Mouse (Mus musculus) myocyte (in vitro differentiated cells): ENCODE measurements at regions not wholly inside any gene's neighbourhood (a gene's known extent, or its start where the extent isn't known, plus 50 kb on each side); places are given as distances from the start of the nearest gene placed in this dataset.

Experiments
- H3K27me3 ChIP-seq: one replicate; pipeline ENCODE4 v1.6.1; 2011; ENCODE audit not compliant: control insufficient read depth, insufficient read depth, insufficient read length
- H3K36me3 ChIP-seq: one replicate; pipeline ENCODE4 v1.6.1; 2011; ENCODE audit not compliant: control insufficient read depth, insufficient read depth
- H3K4me2 ChIP-seq: one replicate; pipeline ENCODE4 v1.6.1; 2011; ENCODE audit warnings: low read depth, control low read depth
- H3K4me3 ChIP-seq: one replicate; pipeline ENCODE4 v1.5.1; 2011; ENCODE audit warnings: mild to moderate bottlenecking, control low read depth, moderate library complexity
- H3K79me2 ChIP-seq: one replicate; pipeline ENCODE4 v1.6.1; 2011; ENCODE audit not compliant: control insufficient read depth, insufficient read depth
- H3ac ChIP-seq: one replicate; pipeline ENCODE4 v1.6.1; 2011; ENCODE audit not compliant: control insufficient read depth, insufficient read length
- CEBPB ChIP-seq: IDR thresholded peaks from 2 replicates; pipeline ENCODE4 v1.6.1; 2011; ENCODE audit warnings: mild to moderate bottlenecking, moderate library complexity; ENCODE audit not compliant: poor library complexity, insufficient read depth, severe bottlenecking
- E2F4 ChIP-seq: IDR thresholded peaks from one replicate; pipeline ENCODE4 v1.6.1; 2011; ENCODE audit warnings: mild to moderate bottlenecking, control low read depth, moderate library complexity; ENCODE audit not compliant: insufficient read depth
- MAX ChIP-seq: IDR thresholded peaks from one replicate; pipeline ENCODE4 v1.6.1; 2011; ENCODE audit warnings: low read depth, mild to moderate bottlenecking, control low read depth
- MYOD1 ChIP-seq, 3 experiments: IDR thresholded peaks; one replicate each; pipeline ENCODE4 v1.6.1; 2011; ENCODE audit warnings: control low read depth in 2 of 3, low read depth in 2 of 3, mild to moderate bottlenecking in 2 of 3, moderate library complexity in 1 of 3; ENCODE audit not compliant: insufficient read length in 2 of 3, control insufficient read depth in 1 of 3
- MYOG ChIP-seq, 3 experiments: IDR thresholded peaks; one replicate each; pipeline ENCODE4 v1.6.1; 2011; ENCODE audit warnings: control low read depth in 2 of 3, low read depth in 2 of 3, mild to moderate bottlenecking in 2 of 3; ENCODE audit not compliant: insufficient read length in 2 of 3, control insufficient read depth in 1 of 3, insufficient read depth in 1 of 3
- POLR2A ChIP-seq: IDR thresholded peaks from one replicate; pipeline ENCODE4 v1.6.1; 2011; ENCODE audit warnings: low read depth, mild to moderate bottlenecking, control low read depth, moderate library complexity; ENCODE audit not compliant: insufficient read length
- POLR2AphosphoS2 ChIP-seq: IDR thresholded peaks from one replicate; pipeline ENCODE4 v1.6.1; 2011; ENCODE audit warnings: low read depth, control low read depth; ENCODE audit not compliant: insufficient read length
- REST ChIP-seq: IDR thresholded peaks from one replicate; pipeline ENCODE4 v1.6.1; 2011; ENCODE audit warnings: mild to moderate bottlenecking, control low read depth, moderate library complexity; ENCODE audit not compliant: insufficient read depth, insufficient read length
- SRF ChIP-seq: IDR thresholded peaks from one replicate; pipeline ENCODE4 v1.6.1; 2011; ENCODE audit warnings: low read depth; ENCODE audit not compliant: control insufficient read depth, insufficient read length
- TCF12 ChIP-seq: IDR thresholded peaks from one replicate; pipeline ENCODE4 v1.6.1; 2011; ENCODE audit warnings: mild to moderate bottlenecking, control low read depth; ENCODE audit not compliant: poor library complexity, insufficient read depth, severe bottlenecking
- TCF3 ChIP-seq: IDR thresholded peaks from one replicate; pipeline ENCODE4 v1.6.1; 2011; ENCODE audit warnings: low read depth, control low read depth; ENCODE audit not compliant: insufficient read length
- USF1 ChIP-seq: IDR thresholded peaks from one replicate; pipeline ENCODE4 v1.6.1; 2011; ENCODE audit warnings: low read depth, mild to moderate bottlenecking, control low read depth, moderate library complexity

DNA sequence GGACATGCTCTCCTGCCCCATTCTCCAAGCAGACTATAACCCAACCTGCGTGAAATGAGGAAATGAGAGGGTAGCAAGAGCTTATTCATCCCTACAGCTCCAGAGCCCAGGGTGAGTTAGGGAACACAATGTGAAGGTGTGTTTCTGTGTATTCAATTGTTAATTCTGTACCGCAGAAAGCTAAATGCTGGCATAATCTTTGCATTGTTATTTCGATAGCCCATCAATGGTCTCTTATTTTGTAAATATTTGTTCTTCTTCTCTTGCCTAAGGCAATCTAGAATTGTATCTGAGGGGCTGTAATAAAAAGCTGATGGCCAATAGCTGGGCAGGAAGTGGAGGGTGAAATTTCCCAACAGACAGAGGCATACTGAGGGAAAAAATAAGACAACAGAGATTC, 247.6 kb upstream of the Wscd1 start:
- H3K4me2 ChIP-seq = no peak overlapping the region
- TF ChIP-seq MYOD1 (IDR thresholded peaks at IDR 0.05; ENCODE audit: control insufficient read depth in 1 of 3, insufficient read length in 2 of 3, low read depth in 2 of 3) = no peak
- H3K27me3 ChIP-seq = no peaks in the 10 kb centered on the region
- no peaks in the 10 kb centered on the region for H3K79me2 ChIP-seq
- no peak overlapping the region for H3K4me3 ChIP-seq
- H3K36me3 ChIP-seq = no peaks in the 10 kb centered on the region
- no peak overlapping the region for H3ac ChIP-seq

DNA sequence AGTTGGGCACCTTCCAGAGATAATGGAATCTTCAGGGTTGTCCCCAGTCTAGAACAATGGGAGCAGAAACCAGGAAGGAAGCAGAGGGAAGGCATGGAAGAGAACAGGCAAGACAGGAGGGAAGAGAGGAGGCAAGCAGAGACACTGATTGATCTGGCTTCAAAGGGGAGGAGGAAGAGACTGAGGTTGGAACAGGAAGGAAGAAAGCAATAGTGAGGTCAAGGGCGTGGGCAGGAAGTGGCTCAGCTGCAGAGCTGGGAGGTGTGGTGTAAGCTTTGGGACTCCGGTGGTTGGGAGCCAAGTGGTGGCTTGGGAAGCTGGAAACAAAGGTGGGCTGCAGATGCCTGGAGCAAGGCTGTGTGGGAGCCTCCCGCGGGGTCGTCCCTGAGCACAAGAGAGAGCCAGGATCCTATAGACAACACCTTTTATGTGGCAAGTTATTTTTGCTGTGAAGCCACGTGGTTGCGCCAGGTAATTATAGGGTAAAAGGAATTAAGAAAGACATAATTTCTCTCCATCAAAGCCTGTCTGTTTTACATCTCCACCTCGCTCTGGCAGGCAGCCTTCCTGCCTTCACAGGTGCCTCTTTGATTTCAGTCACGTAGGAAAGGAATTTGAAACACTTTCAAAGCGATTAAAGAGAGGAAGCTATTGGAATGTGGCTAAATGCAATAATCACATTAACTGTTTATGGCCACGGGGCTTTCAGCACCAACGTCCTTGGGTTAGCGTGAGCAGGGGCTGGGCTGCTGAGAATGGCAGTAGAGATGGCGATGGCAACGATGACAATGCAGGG, 237.3 kb upstream of the Wscd1 start:
- Histone ChIP-seq H3ac (no peak overlapping the region), H3K4me3 (no peak overlapping the region), H3K36me3 (no peaks in the 10 kb centered on the region), H3K4me2 (no peak overlapping the region), H3K27me3 (no peaks in the 10 kb centered on the region), H3K79me2 (no peaks in the 10 kb centered on the region)
- TF ChIP-seq MYOG (IDR thresholded peaks at IDR 0.05; ENCODE audit: control insufficient read depth in 1 of 3, insufficient read depth in 1 of 3, insufficient read length in 2 of 3, low read depth in 2 of 3) = no peak

DNA sequence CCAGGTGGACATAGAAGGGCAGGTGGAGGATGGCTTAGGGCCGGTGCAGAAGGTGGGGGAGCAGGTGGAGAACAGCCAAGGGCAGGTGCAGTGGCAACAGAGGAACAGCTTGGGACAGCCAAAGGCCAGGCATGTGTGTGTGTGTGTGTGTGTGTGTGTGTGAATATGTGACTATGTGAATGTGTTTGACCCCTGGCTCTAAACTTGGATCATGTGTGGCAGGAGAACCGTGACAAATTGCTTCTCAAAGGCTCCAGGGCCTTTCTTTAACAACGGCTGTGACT, 236.7 kb upstream of the Wscd1 start:
- H3K4me3 ChIP-seq = no peak overlapping the region
- no peak overlapping the region for H3ac ChIP-seq
- no peaks in the 10 kb centered on the region for H3K79me2 ChIP-seq
- no peaks in the 10 kb centered on the region for H3K36me3 ChIP-seq
- H3K4me2 ChIP-seq = no peak overlapping the region
- no peaks in the 10 kb centered on the region for H3K27me3 ChIP-seq
- TF ChIP-seq REST (no peak), E2F4 (no peak), USF1 (no peak), MYOD1 (IDR thresholded peaks at IDR 0.05; ENCODE audit: control insufficient read depth in 1 of 3, insufficient read length in 2 of 3, low read depth in 2 of 3) (no peak), SRF (no peak), POLR2AphosphoS2 (no peak), POLR2A (no peak), TCF3 (no peak), TCF12 (no peak), MYOG (IDR thresholded peaks at IDR 0.05; ENCODE audit: control insufficient read depth in 1 of 3, insufficient read depth in 1 of 3, insufficient read length in 2 of 3, low read depth in 2 of 3) (no peak), CEBPB (no peak)

DNA sequence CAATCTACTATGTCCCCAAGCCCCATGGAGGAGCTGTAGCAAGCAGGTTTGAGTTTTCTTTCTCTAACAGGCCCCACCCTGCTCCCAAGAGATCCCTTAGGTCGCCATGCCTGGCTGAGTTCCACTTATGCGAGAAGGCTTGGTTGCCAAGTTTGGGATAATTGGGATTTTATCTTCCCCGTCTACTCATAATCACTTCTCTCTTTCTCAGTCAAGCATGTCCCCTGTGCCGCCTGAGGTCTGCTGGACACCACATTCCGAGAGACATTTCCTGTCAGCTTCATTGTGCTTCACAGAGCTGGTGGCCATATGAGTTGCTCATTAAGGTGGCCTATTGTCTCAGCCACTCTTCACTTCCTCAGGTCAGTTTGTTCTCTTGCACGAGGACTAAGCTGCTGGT, 234.5 kb upstream of the Wscd1 start:
- TF ChIP-seq CEBPB (no peak), MYOG (IDR thresholded peaks at IDR 0.05; ENCODE audit: control insufficient read depth in 1 of 3, insufficient read depth in 1 of 3, insufficient read length in 2 of 3, low read depth in 2 of 3) (no peak), E2F4 (no peak), TCF12 (no peak), TCF3 (no peak), MYOD1 (IDR thresholded peaks at IDR 0.05; ENCODE audit: control insufficient read depth in 1 of 3, insufficient read length in 2 of 3, low read depth in 2 of 3) (no peak), USF1 (no peak), SRF (no peak), POLR2A (no peak), POLR2AphosphoS2 (no peak), REST (no peak), MAX (no peak)
- no peak overlapping the region for H3K4me3 ChIP-seq
- H3K36me3 ChIP-seq = no peaks in the 10 kb centered on the region
- no peaks in the 10 kb centered on the region for H3K27me3 ChIP-seq
- H3K79me2 ChIP-seq = no peaks in the 10 kb centered on the region
- no peak overlapping the region for H3K4me2 ChIP-seq
- no peak overlapping the region for H3ac ChIP-seq

DNA sequence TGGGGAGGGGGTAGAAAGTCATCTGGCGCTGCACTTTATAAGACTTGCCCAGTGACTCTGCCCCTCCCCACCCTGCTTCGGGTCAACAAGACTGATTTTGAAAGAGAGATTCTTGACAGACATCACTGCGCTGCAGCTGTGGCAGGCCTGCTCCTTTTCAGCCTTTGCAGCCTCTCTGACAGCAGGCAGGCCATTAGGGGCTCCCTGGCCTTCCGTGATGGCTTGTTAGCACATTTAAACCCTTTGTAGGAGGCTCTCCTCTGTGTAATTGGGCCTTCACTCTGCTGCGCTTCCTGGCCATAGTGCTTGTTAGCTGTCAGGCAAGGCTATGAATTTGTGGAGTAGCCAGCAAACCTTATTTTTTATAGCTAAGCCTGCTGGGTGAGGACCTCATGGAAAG, 232.3 kb upstream of the Wscd1 start:
- Histone ChIP-seq H3K79me2 (no peaks in the 10 kb centered on the region), H3K4me2 (no peak overlapping the region), H3ac (no peak overlapping the region), H3K36me3 (no peaks in the 10 kb centered on the region), H3K4me3 (no peak overlapping the region), H3K27me3 (no peaks in the 10 kb centered on the region)
- TF ChIP-seq MYOG (IDR thresholded peaks at IDR 0.05; ENCODE audit: control insufficient read depth in 1 of 3, insufficient read depth in 1 of 3, insufficient read length in 2 of 3, low read depth in 2 of 3) (no peak), REST (no peak), E2F4 (no peak), USF1 (no peak), POLR2AphosphoS2 (no peak), TCF3 (no peak), SRF (no peak), TCF12 (no peak), MAX (no peak), POLR2A (no peak), MYOD1 (IDR thresholded peaks at IDR 0.05; ENCODE audit: control insufficient read depth in 1 of 3, insufficient read length in 2 of 3, low read depth in 2 of 3) (no peak), CEBPB (no peak)
